Mouse (Mus musculus): ENCODE data around the gene Tmem245. TPM values are rescaled to one million over a fixed set of nuclear protein-coding genes. Genes with fewer than 3 reads are reported as not detected.

The Tmem245 gene
- polyA plus RNA-seq, 1 experiment from 2014 or later = 7.2 TPM

DNA sequence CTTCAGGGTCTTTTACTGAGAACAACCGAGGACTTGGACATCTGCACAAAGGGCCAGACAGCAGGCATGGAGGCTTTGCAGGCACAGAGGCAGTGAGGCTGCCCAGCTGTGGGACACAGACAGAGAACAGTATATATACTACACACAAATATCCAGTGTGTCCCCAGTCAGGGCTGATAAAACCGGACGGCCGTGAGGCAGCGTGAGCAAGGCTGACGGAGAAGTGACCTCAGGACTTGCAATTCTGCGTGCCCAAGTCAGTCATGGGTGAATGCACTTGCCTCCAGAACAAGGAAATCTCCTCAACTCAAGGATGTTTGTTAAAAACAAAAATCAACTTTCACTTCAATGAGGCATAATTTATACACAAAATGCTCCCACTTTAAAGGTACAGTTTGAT, 115.2 kb downstream of the Tmem245 start:
- Histone ChIP-seq H3K4me2 (replicated peaks) (no peak overlapping the region), H3K9me3 (no peaks in the 10 kb centered on the region), H3K9ac (replicated peaks) (no peak overlapping the region), H3K4me1 (replicated peaks) (0 out of 2 replicates have a peak, but pooled peaks cover 6% of the 10 kb centered on the region), H3K27ac (no peak overlapping the region), H3K4me3 (replicated peaks) (no peak overlapping the region), H3K27me3 (no peaks in the 10 kb centered on the region), H3K36me3 (peaks cover 72% of the 10 kb centered on the region)
- ATAC-seq = no peak
- 88% methylated on average over 7 of the region's 7 CpGs for WGBS

DNA sequence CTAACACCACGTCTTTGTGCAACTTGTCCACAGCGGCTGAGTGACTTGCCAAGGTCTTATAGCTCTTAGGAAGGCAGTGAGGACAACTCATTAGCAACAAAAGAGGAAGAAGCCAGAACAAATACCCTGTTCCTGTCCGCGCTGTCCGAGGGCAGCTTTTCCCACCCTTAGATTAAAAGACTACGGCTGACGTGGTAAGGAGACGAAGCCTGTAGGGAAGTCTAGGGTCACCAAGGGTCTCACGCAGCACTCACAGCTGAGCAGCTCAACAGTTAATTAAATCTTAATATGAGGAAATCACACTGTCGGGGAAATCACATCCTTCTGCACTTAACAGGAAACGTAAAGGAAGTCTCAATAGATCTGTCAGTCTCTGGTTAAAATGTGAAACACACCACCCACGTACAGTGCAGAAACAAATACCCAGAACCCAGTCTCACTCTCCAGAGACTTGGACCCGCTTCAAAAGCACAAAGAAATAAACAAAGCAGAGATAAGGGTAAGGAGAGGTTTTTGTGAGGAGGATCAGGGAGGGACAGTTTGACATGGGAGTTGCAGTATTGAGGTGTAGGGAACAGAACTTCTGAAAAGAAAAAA, 116.1 kb downstream of the Tmem245 start:
- 64% methylated on average over 13 of the region's 13 CpGs for WGBS
- H3K27me3 ChIP-seq = no peaks in the 10 kb centered on the region
- H3K36me3 ChIP-seq = peaks cover 70% of the 10 kb centered on the region
- H3K4me1 ChIP-seq (replicated peaks) = 0 out of 2 replicates have a peak, but pooled peaks cover 6% of the 10 kb centered on the region
- no peak overlapping the region for H3K4me3 ChIP-seq (replicated peaks)
- H3K4me2 ChIP-seq (replicated peaks) = no peak overlapping the region
- H3K9me3 ChIP-seq = no peaks in the 10 kb centered on the region
- ATAC-seq = no peak
- H3K9ac ChIP-seq (replicated peaks) = no peak overlapping the region
- H3K27ac ChIP-seq = no peak overlapping the region

DNA sequence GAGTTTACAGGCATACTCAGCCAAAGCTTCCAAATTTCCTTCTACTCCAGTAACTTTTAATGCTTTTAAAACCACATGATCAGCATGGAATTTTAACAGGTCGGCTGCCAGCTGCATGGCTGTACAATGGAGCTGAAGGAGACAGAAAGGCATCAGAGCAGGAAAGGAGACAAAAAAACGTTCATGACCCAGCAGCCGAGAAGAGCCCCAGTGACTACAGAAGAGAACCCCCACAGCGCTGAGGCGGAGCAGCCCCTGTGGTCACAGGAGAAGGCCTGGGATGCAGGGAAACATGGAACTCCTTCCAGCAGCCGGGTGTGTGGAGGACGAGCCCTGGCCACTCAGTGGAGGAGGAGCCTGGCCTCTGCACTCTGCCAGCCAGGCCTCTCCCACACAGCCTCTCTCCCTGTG, 117.7 kb downstream of the Tmem245 start:
- Histone ChIP-seq H3K27ac (no peak overlapping the region; the same call in 1 of the 2 replicates), H3K9ac (replicated peaks) (no peak overlapping the region)

DNA sequence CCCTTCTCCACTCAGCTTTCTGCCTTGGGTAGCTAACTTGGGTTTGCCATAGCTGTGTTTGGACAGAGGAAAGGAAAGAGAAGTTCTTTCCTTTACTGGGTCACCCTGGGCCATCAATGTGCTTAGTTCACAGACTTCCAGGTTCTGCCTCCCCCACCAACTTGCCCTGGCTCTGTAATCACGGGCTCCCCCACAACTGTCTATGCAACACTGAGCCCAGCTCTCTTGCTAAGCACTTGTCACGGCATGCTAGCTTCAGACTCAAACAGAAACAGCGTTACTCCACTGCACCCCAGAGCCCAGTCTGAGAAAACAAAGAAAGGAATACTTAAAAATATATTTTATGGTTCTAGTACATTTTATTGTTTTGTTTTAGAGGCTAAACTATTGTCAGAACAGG, 118.3 kb downstream of the Tmem245 start:
- H3K27ac ChIP-seq = no peak overlapping the region
- ATAC-seq = no peak
- no peaks in the 10 kb centered on the region for H3K9me3 ChIP-seq
- no peaks in the 10 kb centered on the region for H3K27me3 ChIP-seq
- peaks cover 60% of the 10 kb centered on the region for H3K36me3 ChIP-seq
- no peak overlapping the region for H3K9ac ChIP-seq (replicated peaks)
- H3K4me3 ChIP-seq (replicated peaks) = no peak overlapping the region
- H3K4me2 ChIP-seq (replicated peaks) = no peak overlapping the region
- WGBS = 68% methylated on average over 3 of the region's 3 CpGs
- 0 out of 2 replicates have a peak, but pooled peaks cover 6% of the 10 kb centered on the region for H3K4me1 ChIP-seq (replicated peaks)

More for the DNA sequence above, 117.7 kb downstream of the Tmem245 start:
- WGBS = 58% methylated on average over 7 of the region's 7 CpGs
- H3K27me3 ChIP-seq = no peaks in the 10 kb centered on the region
- H3K4me3 ChIP-seq (replicated peaks) = no peak overlapping the region
- peaks cover 61% of the 10 kb centered on the region for H3K36me3 ChIP-seq
- no peak overlapping the region for H3K4me2 ChIP-seq (replicated peaks)
- 0 out of 2 replicates have a peak, but pooled peaks cover 6% of the 10 kb centered on the region for H3K4me1 ChIP-seq (replicated peaks)
- no peaks in the 10 kb centered on the region for H3K9me3 ChIP-seq
- no peak for ATAC-seq

DNA sequence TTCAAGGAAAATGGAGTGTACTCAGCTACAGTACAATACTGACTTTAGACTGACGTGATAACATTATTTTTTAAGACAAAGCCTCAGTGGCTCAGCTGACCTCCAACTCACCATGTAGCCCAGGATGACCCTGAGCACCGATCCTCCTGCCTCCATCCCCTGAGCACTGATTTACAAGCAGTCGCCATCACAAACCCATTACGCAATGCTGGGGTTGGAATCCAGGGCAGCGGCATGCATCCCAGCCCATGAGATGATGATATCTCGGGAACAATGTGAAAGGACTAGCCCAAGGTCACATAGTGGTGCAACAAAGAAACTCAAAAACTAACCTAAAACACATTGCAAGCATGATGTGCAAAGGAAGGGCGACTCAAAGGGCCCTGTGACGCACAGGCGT, 123.0 kb downstream of the Tmem245 start:
- Histone ChIP-seq H3K36me3 (peaks cover 31% of the 10 kb centered on the region), H3K27me3 (no peaks in the 10 kb centered on the region), H3K9ac (replicated peaks) (no peak overlapping the region), H3K4me2 (replicated peaks) (no peak overlapping the region), H3K27ac (no peak overlapping the region), H3K4me3 (replicated peaks) (no peak overlapping the region), H3K4me1 (replicated peaks) (no peaks in the 10 kb centered on the region), H3K9me3 (no peaks in the 10 kb centered on the region)
- ATAC-seq = no peak
- WGBS = 93% methylated on average over 9 of the region's 9 CpGs

DNA sequence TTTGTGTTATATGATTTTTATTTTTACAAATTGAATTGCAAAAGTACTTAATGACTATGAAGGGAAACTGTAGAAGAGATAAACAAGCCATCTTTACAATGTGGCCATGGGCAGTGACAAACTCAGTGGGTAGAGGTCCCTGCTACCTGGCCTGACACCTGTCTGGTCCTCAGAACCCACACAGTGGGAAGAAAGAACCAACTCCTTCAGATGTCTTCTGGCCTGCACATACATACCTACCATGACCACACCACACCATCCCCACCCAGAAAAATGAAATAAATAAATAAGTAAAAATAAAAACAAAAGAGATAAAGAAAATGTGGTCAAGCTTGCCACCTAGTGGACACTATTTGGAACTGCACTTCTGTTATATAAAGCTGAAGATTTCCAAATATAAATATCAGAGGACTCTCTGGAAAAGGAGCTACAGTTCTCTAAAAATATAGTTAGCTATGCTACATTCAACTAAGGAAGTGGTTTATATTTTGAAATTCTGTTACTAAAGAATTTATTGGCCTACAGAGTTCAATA, 127.2 kb downstream of the Tmem245 start:
- Histone ChIP-seq H3K4me3 (replicated peaks) (no peak overlapping the region), H3K36me3 (peaks cover 25% of the 10 kb centered on the region), H3K4me1 (replicated peaks) (no peaks in the 10 kb centered on the region), H3K9me3 (no peaks in the 10 kb centered on the region), H3K27me3 (no peaks in the 10 kb centered on the region), H3K27ac (no peak overlapping the region), H3K9ac (replicated peaks) (no peak overlapping the region), H3K4me2 (replicated peaks) (no peak overlapping the region)
- no peak for ATAC-seq

MicroRNAs encoded within 50 kb of the gene (microRNA counts, 519-probe panel; counts per million panel counts)
- 4,363 counts per million, percentile 80 among the panel's probes with 10 or more counts for microRNA mmu-miR-32

Small RNA genes lying within 50 kb of the gene (microRNA-seq; reads per million reads assigned to microRNA genes)
- 304 reads per million, percentile 64 among the genes with 10 or more reads in this experiment for gene Mir32

Other genes with a start within 250 kb of the Tmem245 start
- gene Gm26657, start 207.4 kb downstream of the Tmem245 start, polyA plus RNA-seq (2015; fragmentation: Nextera tagmentation; extraction: Ambion mirVana) = not detected in 2 replicates
- not detected in 2 replicates for gene Actl7b, start 206.0 kb downstream of the Tmem245 start, polyA plus RNA-seq (2015; fragmentation: Nextera tagmentation; extraction: Ambion mirVana)
- gene Actl7a, start 204.0 kb downstream of the Tmem245 start, polyA plus RNA-seq (2015; fragmentation: Nextera tagmentation; extraction: Ambion mirVana) = 0.11 TPM in 1 of 2 replicates, not detected in the other
- 63.3 and 66.1 TPM in 2 replicates for gene Elp1, start 145.1 kb downstream of the Tmem245 start, polyA plus RNA-seq (2015; fragmentation: Nextera tagmentation; extraction: Ambion mirVana)
- 16.8 and 19.0 TPM in 2 replicates for gene Fam206a, start 145.1 kb downstream of the Tmem245 start, polyA plus RNA-seq (2015; fragmentation: Nextera tagmentation; extraction: Ambion mirVana)
- 17.1 and 18.6 TPM in 2 replicates for gene Ctnnal1, start 82.2 kb downstream of the Tmem245 start, polyA plus RNA-seq (2015; fragmentation: Nextera tagmentation; extraction: Ambion mirVana)
- 10.9 and 12.0 TPM in 2 replicates for gene Frrs1l, start 43.0 kb upstream of the Tmem245 start, polyA plus RNA-seq (2015; fragmentation: Nextera tagmentation; extraction: Ambion mirVana)
- gene Epb41l4b, start 196.0 kb upstream of the Tmem245 start, polyA plus RNA-seq (2015; fragmentation: Nextera tagmentation; extraction: Ambion mirVana) = 1.9 and 2.3 TPM in 2 replicates

Measured in midbrain, embryonic 13.5 days (tissue).